In genomic region chr19:36538528-36538927, GRCm38 (mm10) we compare ENCODE assay signal across 9 mouse cellular contexts. TPM values are rescaled to one million over a fixed set of nuclear protein-coding genes. Genes with fewer than 3 reads are reported as not detected.
DNase-seq lines count a peak whose midpoint lies in the region; ATAC-seq and TF ChIP-seq lines count a peak whose summit lies in the region.
"Had no signal": no experiment of that assay in that cellular context is flagged by ENCODE, and none has a peak within 500 bp of the region (broad histone marks: within the 10 kb centered on the region; RNA-seq: fewer than 3 reads in every experiment).

No protein-coding gene starts in this region.

- H3K27me3 ChIP-seq in heart, embryonic 10.5 days (ENCODE audit: insufficient read depth, poor library complexity, severe bottlenecking), result no peaks in the 10 kb centered on the region
- H3K27me3 ChIP-seq: stomach, embryonic 15.5 days had no signal

- 13% methylated on average over 4 of the region's 4 CpGs for WGBS in heart, embryonic 10.5 days
- 4% methylated on average over 4 of the region's 4 CpGs for WGBS in bone marrow, adult 2 months
- 3% methylated on average over 4 of the region's 4 CpGs for WGBS in large intestine, adult 2 months

- intact Hi-C loops in heart, postnatal 36 days (cut with DNase I), result loop anchor here (5.0 to 10.0 kb wide), 2 partner anchors 199 to 454 kb away; partner anchors contain the start of genes Ppp1r3c and Rpp30

- no peak overlapping the region for H3K4me3 ChIP-seq in heart, embryonic 10.5 days
- no peak overlapping the region for H3K4me3 ChIP-seq in bone marrow, adult 2 months (replicated peaks; ENCODE audit: control insufficient read depth, low read depth, low read length)
- H3K4me3 ChIP-seq: stomach, embryonic 15.5 days had no signal

- peak; percentile 79 for ATAC-seq in megakaryocyte, adult 5-6 weeks (ENCODE audit: poor library complexity, severe bottlenecking)

- peak; percentile 20; the same call in 1 of the 2 replicates for TF ChIP-seq CTCF in bone marrow, adult 2 months (IDR thresholded peaks at IDR 0.05; ENCODE audit: control insufficient read depth, insufficient read depth, low read length)

- peaks cover 14% of the 10 kb centered on the region for H3K4me1 ChIP-seq in heart, embryonic 10.5 days
- H3K4me1 ChIP-seq in bone marrow, adult 2 months (ENCODE audit: control insufficient read depth, insufficient read depth, low read length), result peaks cover 2% of the 10 kb centered on the region

- H3K27ac ChIP-seq in heart, embryonic 10.5 days, result no peak overlapping the region
- no peak overlapping the region for H3K27ac ChIP-seq in bone marrow, adult 2 months (ENCODE audit: control insufficient read depth, insufficient read depth, low read depth, low read length, poor library complexity)
- H3K27ac ChIP-seq: stomach, embryonic 15.5 days had no signal

- H3K9me3 ChIP-seq in heart, embryonic 10.5 days, result no peaks in the 10 kb centered on the region
- H3K9me3 ChIP-seq: stomach, embryonic 15.5 days had no signal

- TF ChIP-seq POLR2A in bone marrow, adult 2 months (IDR thresholded peaks at IDR 0.05; ENCODE audit: borderline replicate concordance, control insufficient read depth, low read depth, low read length), result no peak

- no peaks in the 10 kb centered on the region for H3K36me3 ChIP-seq in heart, embryonic 10.5 days
- H3K36me3 ChIP-seq: stomach, embryonic 15.5 days had no signal

- DNase-seq in heart, adult 18-20 months, result peak; percentile 16 to 66
- no peak for DNase-seq in heart, embryonic 10.5 days (ENCODE audit: low spot score)
- DNase-seq in CD4-positive helper T cell, adult 2 months (ENCODE audit: low read depth, low spot score), result peak; percentile 73
- peak; percentile 31 to 34 for DNase-seq in heart, postnatal 36 days
- DNase-seq in large intestine, adult 2 months (ENCODE audit: low read depth, low spot score), result peak; percentile 22
- DNase-seq in thymus, postnatal 4 days, result peak; percentile 55

RNA-seq across cellular contexts. Expression of gene Hectd2, which starts 15.9 kb away (rescaled TPM):
- total RNA-seq in heart, adult 18-20 months (2021), result 1 to 10 TPM; 1.5 TPM
- polyA plus RNA-seq in heart, embryonic 10.5 days (2016; fragmentation: Nextera tagmentation; extraction: Ambion mirVana), result 6.7 and 11.4 TPM in 2 replicates
- 0.87 and 0.97 TPM in 2 replicates for polyA plus RNA-seq in bone marrow, adult 2 months (2011; ENCODE audit: insufficient read depth, insufficient read length, low replicate concordance, missing spikeins)
- total RNA-seq in heart, postnatal 36 days (2021), result 1 to 10 TPM; 1.6 to 2.5 TPM
- polyA plus RNA-seq in large intestine, adult 2 months (2012; rRNA removed), result 0.19 and 0.55 TPM in 2 replicates
- 0.87 and 1.0 TPM in 2 replicates for total RNA-seq in megakaryocyte, adult 5-6 weeks (2015)
- 0.61 and 0.70 TPM in 2 replicates for total RNA-seq in megakaryocyte, adult 5-6 weeks (2017)
